In genomic region chr6:113604432-113605223, GRCm38 (mm10) we compare ENCODE assay signal across 7 mouse cellular contexts. TPM values are rescaled to one million over a fixed set of nuclear protein-coding genes. Genes with fewer than 3 reads are reported as not detected.
A peak's percentile ranks its signal among the peaks of the same experiment; 100 is the strongest.
DNase-seq lines count a peak whose midpoint lies in the region; ATAC-seq lines count a peak whose summit lies in the region.

TSS of gene Brk1 (plus strand) at chr6:113604772.

- peak within 1 kb of the TSS; percentile 87 for H3K9ac ChIP-seq in limb, embryonic 11.5 days (ENCODE audit: low read length)
- H3K9ac ChIP-seq in midbrain, embryonic 14.5 days (replicated peaks; ENCODE audit: low read length): peak within 1 kb of the TSS; percentile 86

- ATAC-seq in granulocyte monocyte progenitor cell, adult 5-6 weeks (replicated peaks; ENCODE audit: poor library complexity, severe bottlenecking): peak; percentile 91
- peak; percentile 89 for ATAC-seq in limb, embryonic 11.5 days (ENCODE audit: insufficient number of reproducible peaks, low FRiP score, low TSS enrichment, low read depth)
- ATAC-seq in midbrain, embryonic 14.5 days (ENCODE audit: low FRiP score, low TSS enrichment): peak; percentile 92

- H3K36me3 ChIP-seq in embryonic facial prominence, embryonic 10.5 days (replicated peaks): peaks cover 34% of the 10 kb centered on the region
- H3K36me3 ChIP-seq in limb, embryonic 11.5 days (ENCODE audit: control insufficient read depth, insufficient read depth, low read length): no peaks in the 10 kb centered on the region
- H3K36me3 ChIP-seq in midbrain, embryonic 14.5 days (ENCODE audit: control insufficient read depth, insufficient read depth, low read length): peaks cover 3% of the 10 kb centered on the region

- peak; percentile 90 for DNase-seq in adrenal gland, postnatal 10 days
- DNase-seq in embryonic facial prominence, embryonic 10.5 days (ENCODE audit: low spot score): peak; percentile 91
- DNase-seq in kidney, adult 18-20 months: peak; percentile 91
- DNase-seq in limb, embryonic 11.5 days (ENCODE audit: low spot score): peak; percentile 88
- peak; percentile 96 for DNase-seq in midbrain, embryonic 14.5 days
- peak; percentile 80 to 85 for DNase-seq in spleen, adult 18-20 months

- under 1% methylated on average over 65 of the region's 65 CpGs for WGBS in embryonic facial prominence, embryonic 10.5 days
- under 1% methylated on average over 56 of the region's 65 CpGs for WGBS in limb, embryonic 11.5 days
- WGBS in midbrain, embryonic 14.5 days: under 1% methylated on average over 65 of the region's 65 CpGs

- H3K9me3 ChIP-seq in embryonic facial prominence, embryonic 10.5 days: no peaks in the 10 kb centered on the region
- no peaks in the 10 kb centered on the region for H3K9me3 ChIP-seq in limb, embryonic 11.5 days (ENCODE audit: control insufficient read depth, low read length)
- no peaks in the 10 kb centered on the region for H3K9me3 ChIP-seq in midbrain, embryonic 14.5 days (ENCODE audit: control insufficient read depth, low read length)

- H3K4me3 ChIP-seq in embryonic facial prominence, embryonic 10.5 days: peak within 1 kb of the TSS; percentile 96
- peak within 1 kb of the TSS; percentile 92 for H3K4me3 ChIP-seq in limb, embryonic 11.5 days (ENCODE audit: low read depth, low read length)
- H3K4me3 ChIP-seq in midbrain, embryonic 14.5 days (replicated peaks; ENCODE audit: low read depth, low read length): peak within 1 kb of the TSS; percentile 91

- H3K4me1 ChIP-seq in embryonic facial prominence, embryonic 10.5 days: peaks cover 26% of the 10 kb centered on the region
- no peaks in the 10 kb centered on the region for H3K4me1 ChIP-seq in limb, embryonic 11.5 days (ENCODE audit: control insufficient read depth, insufficient read depth, low read length)
- peaks cover 12% of the 10 kb centered on the region for H3K4me1 ChIP-seq in midbrain, embryonic 14.5 days (ENCODE audit: control insufficient read depth, insufficient read depth, low read length)

- no peaks in the 10 kb centered on the region for H3K27me3 ChIP-seq in embryonic facial prominence, embryonic 10.5 days (replicated peaks; ENCODE audit: low read depth, poor library complexity, severe bottlenecking)
- H3K27me3 ChIP-seq in limb, embryonic 11.5 days (ENCODE audit: control insufficient read depth, insufficient read depth, low read length): no peaks in the 10 kb centered on the region
- H3K27me3 ChIP-seq in midbrain, embryonic 14.5 days (ENCODE audit: control insufficient read depth, insufficient read depth, low read length): no peaks in the 10 kb centered on the region

- H3K27ac ChIP-seq in embryonic facial prominence, embryonic 10.5 days (replicated peaks): peak within 1 kb of the TSS; percentile 95
- H3K27ac ChIP-seq in limb, embryonic 11.5 days (replicated peaks; ENCODE audit: low read depth, low read length): peak within 1 kb of the TSS; percentile 10; the same call in 1 of the 2 replicates
- peak within 1 kb of the TSS; percentile 82 for H3K27ac ChIP-seq in midbrain, embryonic 14.5 days (replicated peaks; ENCODE audit: low read depth, low read length)

- H3K4me2 ChIP-seq in limb, embryonic 11.5 days (ENCODE audit: low read depth, severe bottlenecking): peak within 1 kb of the TSS; percentile 83
- peak within 1 kb of the TSS; percentile 76 for H3K4me2 ChIP-seq in midbrain, embryonic 14.5 days (ENCODE audit: low read length)

RNA-seq across cellular contexts. Expression of gene Brk1, which starts in this region (rescaled TPM):
- 100 to 1,000 TPM; 139 to 159 TPM for total RNA-seq in adrenal gland, postnatal 10 days (2021)
- polyA plus RNA-seq in embryonic facial prominence, embryonic 10.5 days (2016; fragmentation: Nextera tagmentation; extraction: Ambion mirVana): 200 and 208 TPM in 2 replicates
- total RNA-seq in granulocyte monocyte progenitor cell, adult 5-6 weeks (2014; fragmentation: Nextera tagmentation): 223 and 247 TPM in 2 replicates
- 96.6 and 108 TPM in 2 replicates for total RNA-seq in granulocyte monocyte progenitor cell, adult 5-6 weeks (2017)
- 220 and 221 TPM in 2 replicates for polyA plus RNA-seq in limb, embryonic 11.5 days (2014; fragmentation: Nextera tagmentation; extraction: Ambion mirVana)
- 258 and 280 TPM in 2 replicates for polyA plus RNA-seq in midbrain, embryonic 14.5 days (2014; fragmentation: Nextera tagmentation; extraction: Ambion mirVana)

Comparison
In these comparisons a context has a peak if more than half of its experiments do, and no peak if none do; other contexts are left out.
1. Peak in every context shown above with its lines: DNase-seq, ATAC-seq, H3K4me3 ChIP-seq and H3K27ac ChIP-seq.
2. H3K27ac ChIP-seq: peak in every context shown above with its lines; median percentile 95 in embryonic facial prominence, embryonic 10.5 days; 82 in midbrain, embryonic 14.5 days; 10 in limb, embryonic 11.5 days.